Comparison of ENCODE assay signal across 24 mouse cellular contexts in the genomic region with DNA sequence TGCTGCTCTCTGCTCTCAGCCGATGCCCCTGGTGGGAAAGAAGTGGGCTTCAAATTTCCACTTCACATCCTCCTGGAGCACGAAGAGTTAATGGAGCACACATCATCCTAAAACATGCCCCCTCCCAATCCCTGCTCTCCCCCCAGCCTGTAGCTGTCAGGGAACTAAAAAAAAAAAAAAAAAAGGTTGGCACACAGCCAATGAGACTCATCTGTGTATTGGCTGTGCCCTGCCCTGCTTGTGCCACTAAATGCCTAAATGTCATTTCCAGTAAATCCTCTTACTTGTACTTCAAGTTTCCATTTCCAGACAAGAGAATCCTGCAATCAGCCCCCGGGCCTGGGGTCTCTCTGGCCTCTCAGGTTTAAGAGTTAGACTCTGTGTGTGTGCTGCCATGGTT. TPM values are rescaled to one million over a fixed set of nuclear protein-coding genes. Genes with fewer than 3 reads are reported as not detected.
A peak's percentile ranks its signal among the peaks of the same experiment; 100 is the strongest.
DNase-seq lines count a peak whose midpoint lies in the region; ATAC-seq and TF ChIP-seq lines count a peak whose summit lies in the region.
"Had no signal": no experiment of that assay in that cellular context is flagged by ENCODE, and none has a peak within 500 bp of the region (broad histone marks: within the 10 kb centered on the region; RNA-seq: fewer than 3 reads in every experiment).

No protein-coding gene starts in this region.

- WGBS in forebrain, embryonic 14.5 days, result 45% methylated on average over 3 of the region's 3 CpGs
- WGBS in forebrain, embryonic 12.5 days, result 54% methylated on average over 3 of the region's 3 CpGs
- WGBS in midbrain, postnatal 0 days, result 56% methylated on average over 3 of the region's 3 CpGs
- WGBS in midbrain, embryonic 13.5 days, result 41% methylated on average over 3 of the region's 3 CpGs

- TF ChIP-seq CTCF in midbrain, postnatal 0 days (IDR thresholded peaks at IDR 0.05), result no peak

- no peaks in the 10 kb centered on the region for H3K27me3 ChIP-seq in forebrain, embryonic 14.5 days (replicated peaks; ENCODE audit: control insufficient read depth, insufficient read depth, low read length)
- H3K27me3 ChIP-seq in forebrain, embryonic 12.5 days, result peaks cover 18% of the 10 kb centered on the region; the same call in 1 of the 2 replicates
- H3K27me3 ChIP-seq in midbrain, postnatal 0 days (ENCODE audit: insufficient read depth, low read length), result 0 out of 2 replicates have a peak, but pooled peaks cover 6% of the 10 kb centered on the region
- H3K27me3 ChIP-seq in midbrain, embryonic 13.5 days, result peaks cover 40% of the 10 kb centered on the region

- H3K4me2 ChIP-seq in forebrain, embryonic 14.5 days (ENCODE audit: low read length), result no peak overlapping the region
- H3K4me2 ChIP-seq in forebrain, embryonic 12.5 days, result no peak overlapping the region
- no peak overlapping the region for H3K4me2 ChIP-seq in midbrain, postnatal 0 days (ENCODE audit: low read depth, low read length, poor library complexity, severe bottlenecking)
- H3K4me2 ChIP-seq in midbrain, embryonic 13.5 days (replicated peaks), result no peak overlapping the region
- H3K4me2 ChIP-seq: heart, embryonic 12.5 days; hindbrain, embryonic 15.5 days had no signal

- no peak overlapping the region for H3K4me3 ChIP-seq in forebrain, embryonic 14.5 days (ENCODE audit: low read depth, low read length)
- no peak overlapping the region for H3K4me3 ChIP-seq in forebrain, embryonic 12.5 days (replicated peaks)
- no peak overlapping the region for H3K4me3 ChIP-seq in midbrain, postnatal 0 days (ENCODE audit: low read depth, low read length)
- H3K4me3 ChIP-seq in midbrain, embryonic 13.5 days (replicated peaks), result no peak overlapping the region
- H3K4me3 ChIP-seq: gastrocnemius, adult 2 months; heart, embryonic 12.5 days; hindbrain, embryonic 10.5 days; hindbrain, embryonic 15.5 days had no signal

- no peaks in the 10 kb centered on the region for H3K36me3 ChIP-seq in forebrain, embryonic 14.5 days (ENCODE audit: control insufficient read depth, insufficient read depth, low read length)
- no peaks in the 10 kb centered on the region for H3K36me3 ChIP-seq in forebrain, embryonic 12.5 days (replicated peaks)
- no peaks in the 10 kb centered on the region for H3K36me3 ChIP-seq in midbrain, postnatal 0 days (ENCODE audit: insufficient read depth, low read length)
- no peaks in the 10 kb centered on the region for H3K36me3 ChIP-seq in midbrain, embryonic 13.5 days
- H3K36me3 ChIP-seq: heart, embryonic 12.5 days; hindbrain, embryonic 10.5 days; hindbrain, embryonic 15.5 days had no signal

- H3K9me3 ChIP-seq in forebrain, embryonic 14.5 days (replicated peaks; ENCODE audit: control insufficient read depth, low read length), result no peaks in the 10 kb centered on the region
- no peaks in the 10 kb centered on the region for H3K9me3 ChIP-seq in forebrain, embryonic 12.5 days
- H3K9me3 ChIP-seq in midbrain, postnatal 0 days (ENCODE audit: low read length), result no peaks in the 10 kb centered on the region
- H3K9me3 ChIP-seq in midbrain, embryonic 13.5 days, result no peaks in the 10 kb centered on the region
- H3K9me3 ChIP-seq: heart, embryonic 12.5 days; hindbrain, embryonic 10.5 days; hindbrain, embryonic 15.5 days had no signal

- peak; percentile 68 for DNase-seq in forebrain, embryonic 14.5 days (ENCODE audit: low spot score)
- peak; percentile 52 for DNase-seq in midbrain, postnatal 0 days (ENCODE audit: low spot score)
- DNase-seq in retina, embryonic 14.5 days (ENCODE audit: low spot score), result peak; percentile 70
- DNase-seq in thymus, adult 18-20 months, result no peak
- DNase-seq: adrenal gland, adult 8-10 months; adrenal gland, postnatal 36 days; cerebellum, adult 11-12 months; cerebellum, adult 9-10 months; cerebellum, postnatal 36 days; forebrain, postnatal 0 days; gastrocnemius, adult 2 months; gastrocnemius, postnatal 25 days had no signal

- peak overlapping the region; percentile 23; the same call in 1 of the 2 replicates for H3K27ac ChIP-seq in forebrain, embryonic 14.5 days (ENCODE audit: low read depth, low read length)
- H3K27ac ChIP-seq in forebrain, embryonic 12.5 days, result no peak overlapping the region
- H3K27ac ChIP-seq in midbrain, postnatal 0 days (ENCODE audit: low read depth, low read length), result no peak overlapping the region
- H3K27ac ChIP-seq in midbrain, embryonic 13.5 days, result no peak overlapping the region
- H3K27ac ChIP-seq: gastrocnemius, adult 2 months; hindbrain, embryonic 10.5 days; hindbrain, embryonic 15.5 days had no signal

- no peak overlapping the region for H3K9ac ChIP-seq in forebrain, embryonic 14.5 days (ENCODE audit: low read length)
- no peak overlapping the region for H3K9ac ChIP-seq in forebrain, embryonic 12.5 days
- H3K9ac ChIP-seq in midbrain, postnatal 0 days (replicated peaks; ENCODE audit: low read length, poor library complexity, severe bottlenecking), result no peak overlapping the region
- no peak overlapping the region for H3K9ac ChIP-seq in midbrain, embryonic 13.5 days (replicated peaks)
- H3K9ac ChIP-seq: forebrain, postnatal 0 days; heart, embryonic 12.5 days; hindbrain, embryonic 15.5 days had no signal

- ATAC-seq in forebrain, embryonic 14.5 days, result no peak
- no peak for ATAC-seq in forebrain, embryonic 12.5 days (ENCODE audit: low FRiP score)
- ATAC-seq in midbrain, postnatal 0 days (ENCODE audit: low FRiP score), result no peak
- ATAC-seq in midbrain, embryonic 13.5 days, result no peak
- ATAC-seq: forebrain, postnatal 0 days; inflammation-experienced regulatory T-cells, adult 6 months had no signal

- H3K4me1 ChIP-seq in forebrain, embryonic 14.5 days (ENCODE audit: control insufficient read depth, insufficient read depth, low read length), result peaks cover 7% of the 10 kb centered on the region
- peaks cover 25% of the 10 kb centered on the region for H3K4me1 ChIP-seq in forebrain, embryonic 12.5 days
- H3K4me1 ChIP-seq in midbrain, postnatal 0 days (ENCODE audit: insufficient read depth, low read length), result no peaks in the 10 kb centered on the region
- peaks cover 21% of the 10 kb centered on the region for H3K4me1 ChIP-seq in midbrain, embryonic 13.5 days (replicated peaks)
- H3K4me1 ChIP-seq: heart, embryonic 12.5 days had no signal

RNA-seq across cellular contexts. Expression of gene Aym1, which starts 0.6 kb away (rescaled TPM):
- polyA plus RNA-seq in forebrain, embryonic 14.5 days (2014; fragmentation: Nextera tagmentation; extraction: Ambion mirVana), result not detected in 2 replicates
- not detected in 2 replicates for polyA plus RNA-seq in forebrain, embryonic 12.5 days (2016; fragmentation: Nextera tagmentation; extraction: Ambion mirVana)
- not detected in 2 replicates for total RNA-seq in midbrain, postnatal 0 days (2014; rRNA removed)
- polyA plus RNA-seq in midbrain, postnatal 0 days (2015; fragmentation: Nextera tagmentation; extraction: Ambion mirVana), result not detected in 2 replicates
- polyA plus RNA-seq in midbrain, embryonic 13.5 days (2015; fragmentation: Nextera tagmentation; extraction: Ambion mirVana), result not detected in 2 replicates
- total RNA-seq: adrenal gland, adult 8-10 months; adrenal gland, postnatal 36 days; CH12.LX; forebrain, postnatal 0 days; gastrocnemius, adult 2 months; gastrocnemius, postnatal 25 days; granulocyte monocyte progenitor cell, adult 5-6 weeks; heart, adult 8-10 months; heart, postnatal 25 days had no signal
- polyA plus RNA-seq: forebrain, embryonic 11.5 days; forebrain, postnatal 0 days; heart, embryonic 12.5 days; heart, embryonic 16.5 days; hindbrain, embryonic 10.5 days; hindbrain, embryonic 15.5 days; inflammation-experienced regulatory T-cells, adult 6 months had no signal

RNA-seq across cellular contexts. Expression of gene Sgsm1, which starts 47.1 kb away (rescaled TPM):
- 6.7 and 8.9 TPM in 2 replicates for polyA plus RNA-seq in forebrain, embryonic 14.5 days (2014; fragmentation: Nextera tagmentation; extraction: Ambion mirVana)
- polyA plus RNA-seq in forebrain, embryonic 12.5 days (2016; fragmentation: Nextera tagmentation; extraction: Ambion mirVana), result 14.3 and 14.8 TPM in 2 replicates
- total RNA-seq in midbrain, postnatal 0 days (2014; rRNA removed), result 52.9 and 53.4 TPM in 2 replicates
- polyA plus RNA-seq in midbrain, postnatal 0 days (2015; fragmentation: Nextera tagmentation; extraction: Ambion mirVana), result 19.8 and 27.3 TPM in 2 replicates
- polyA plus RNA-seq in midbrain, embryonic 13.5 days (2015; fragmentation: Nextera tagmentation; extraction: Ambion mirVana), result 17.2 and 17.4 TPM in 2 replicates
- total RNA-seq: granulocyte monocyte progenitor cell, adult 5-6 weeks had no signal
- polyA plus RNA-seq: inflammation-experienced regulatory T-cells, adult 6 months had no signal

Comparison
In these comparisons a context has a peak if more than half of its experiments do, and no peak if none do; other contexts are left out.
1. DNase-seq: peak in forebrain, embryonic 14.5 days (single experiment), midbrain, postnatal 0 days (single experiment) and retina, embryonic 14.5 days (single experiment); none in thymus, adult 18-20 months (0 of 2).